8 mouse cellular contexts compared by ENCODE assay signal in genomic region chr2:97467031-97467549, GRCm38 (mm10).
DNase-seq lines count a peak whose midpoint lies in the region; ATAC-seq lines count a peak whose summit lies in the region.

No protein-coding gene starts in this region.

- peak overlapping the region; percentile 67 for H3K4me2 ChIP-seq in hindbrain, embryonic 13.5 days
- peak overlapping the region; percentile 64 for H3K4me2 ChIP-seq in neural tube, embryonic 14.5 days (ENCODE audit: low read depth, low read length)

- H3K4me3 ChIP-seq in embryonic facial prominence, embryonic 10.5 days = peak overlapping the region; percentile 61
- H3K4me3 ChIP-seq in hindbrain, embryonic 13.5 days = peak overlapping the region; percentile 60
- peak overlapping the region; percentile 50 for H3K4me3 ChIP-seq in neural tube, embryonic 14.5 days (ENCODE audit: low read depth, low read length)

- peak; percentile 85 for ATAC-seq in hindbrain, embryonic 13.5 days (ENCODE audit: low FRiP score)
- ATAC-seq in neural tube, embryonic 14.5 days (ENCODE audit: low read depth) = peak; percentile 74

- H3K27ac ChIP-seq in embryonic facial prominence, embryonic 10.5 days (replicated peaks) = 0 out of 2 replicates have a peak overlapping the region, but pooled peaks have one; percentile 40
- peak overlapping the region; percentile 93 for H3K27ac ChIP-seq in hindbrain, embryonic 13.5 days
- peak overlapping the region; percentile 85 for H3K27ac ChIP-seq in neural tube, embryonic 14.5 days (ENCODE audit: low read depth, low read length)

- 0 out of 2 replicates have a peak, but pooled peaks cover 4% of the 10 kb centered on the region for H3K4me1 ChIP-seq in embryonic facial prominence, embryonic 10.5 days
- peaks cover 21% of the 10 kb centered on the region; the same call in 1 of the 2 replicates for H3K4me1 ChIP-seq in hindbrain, embryonic 13.5 days (replicated peaks)
- peaks cover 2% of the 10 kb centered on the region; the same call in 1 of the 2 replicates for H3K4me1 ChIP-seq in neural tube, embryonic 14.5 days (ENCODE audit: control insufficient read depth, insufficient read depth, low read length)

- intact Hi-C loops in gastrocnemius, postnatal 14 days (cut with DNase I; ENCODE audit: low total_unique reads) = no loop called here
- intact Hi-C loops in gastrocnemius, postnatal 36 days (cut with DNase I) = no loop called here
- intact Hi-C loops in left cerebral cortex, postnatal 36 days (cut with DNase I) = loop anchor here (5.0 kb wide), 4 partner anchors 140 to 1920 kb away; no protein-coding TSS in a partner anchor

- no peaks in the 10 kb centered on the region for H3K36me3 ChIP-seq in embryonic facial prominence, embryonic 10.5 days (replicated peaks)
- H3K36me3 ChIP-seq in hindbrain, embryonic 13.5 days = no peaks in the 10 kb centered on the region
- no peaks in the 10 kb centered on the region for H3K36me3 ChIP-seq in neural tube, embryonic 14.5 days (ENCODE audit: control insufficient read depth, insufficient read depth, low read length)

- under 1% methylated on average over 26 of the region's 26 CpGs for WGBS in embryonic facial prominence, embryonic 10.5 days
- under 1% methylated on average over 26 of the region's 26 CpGs for WGBS in hindbrain, embryonic 13.5 days
- WGBS in neural tube, embryonic 14.5 days = under 1% methylated on average over 26 of the region's 26 CpGs

- H3K27me3 ChIP-seq in embryonic facial prominence, embryonic 10.5 days (replicated peaks; ENCODE audit: low read depth, poor library complexity, severe bottlenecking) = peaks cover 19% of the 10 kb centered on the region
- no peaks in the 10 kb centered on the region for H3K27me3 ChIP-seq in hindbrain, embryonic 13.5 days
- H3K27me3 ChIP-seq in neural tube, embryonic 14.5 days (ENCODE audit: control insufficient read depth, insufficient read depth, low read length) = no peaks in the 10 kb centered on the region

- no peaks in the 10 kb centered on the region for H3K9me3 ChIP-seq in embryonic facial prominence, embryonic 10.5 days
- H3K9me3 ChIP-seq in hindbrain, embryonic 13.5 days = no peaks in the 10 kb centered on the region
- no peaks in the 10 kb centered on the region for H3K9me3 ChIP-seq in neural tube, embryonic 14.5 days (ENCODE audit: control insufficient read depth, low read length)

- peak; percentile 9 for DNase-seq in gastrocnemius, postnatal 14 days
- DNase-seq in gastrocnemius, postnatal 36 days = no peak
- DNase-seq in ES-CJ7 (ENCODE audit: low read depth, low spot score) = peak; percentile 17
- peak; percentile 65 for DNase-seq in embryonic facial prominence, embryonic 10.5 days (ENCODE audit: low spot score)
- DNase-seq in left cerebral cortex, postnatal 36 days (ENCODE audit: low spot score in 2 of 2) = peak; percentile 48 to 60
- no peak for DNase-seq in B cell, adult 2 months

- peak overlapping the region; percentile 78 for H3K9ac ChIP-seq in hindbrain, embryonic 13.5 days
- peak overlapping the region; percentile 60 for H3K9ac ChIP-seq in neural tube, embryonic 14.5 days (replicated peaks; ENCODE audit: low read depth, low read length)

Comparison
In these comparisons a context has a peak if more than half of its experiments do, and no peak if none do; other contexts are left out.
1. DNase-seq: peak in gastrocnemius, postnatal 14 days (single experiment), ES-CJ7 (single experiment), embryonic facial prominence, embryonic 10.5 days (single experiment) and left cerebral cortex, postnatal 36 days (2 of 2); none in gastrocnemius, postnatal 36 days (0 of 2) and B cell, adult 2 months (0 of 2).
2. H3K27ac ChIP-seq: peak in every context shown above with its lines; median percentile 93 in hindbrain, embryonic 13.5 days; 85 in neural tube, embryonic 14.5 days; 40 in embryonic facial prominence, embryonic 10.5 days.
3. Peak in every context shown above with its lines, with median percentiles within 50 percentile points of each other: H3K4me3 ChIP-seq.